Mouse (Mus musculus) adrenal gland, postnatal 4 days (tissue): ENCODE results near the gene Ctsm. TPM values are rescaled to one million over a fixed set of nuclear protein-coding genes. Genes with fewer than 3 reads are reported as not detected.
"Not testable (repeated sequence)": the region's sequence is repeated elsewhere in the genome, so short reads cannot be mapped to it uniquely, and the experiment has no call there.

Source experiments
- DNase-seq, 2 experiments: peaks; one replicate each; pipeline ENCODE4 v3.0.0; 2021 to 2022; ENCODE audit warnings: low spot score in 2 of 2, mixed read lengths in 2 of 2
- long read RNA-seq, 2 experiments: library from polyadenylated mRNA; stranded (forward); transcript quantifications; one replicate each; pipeline ENCODE4 v2.0.0; 2021
- total RNA-seq, 2 experiments: library from RNA; stranded (reverse); gene quantifications; 2 replicates each; pipeline ENCODE4 v1.2.3; 2021

The Ctsm gene
- not detected for total RNA-seq
- long read RNA-seq, experiment 1: 0 reads
- long read RNA-seq, experiment 2: 0 reads

DNA sequence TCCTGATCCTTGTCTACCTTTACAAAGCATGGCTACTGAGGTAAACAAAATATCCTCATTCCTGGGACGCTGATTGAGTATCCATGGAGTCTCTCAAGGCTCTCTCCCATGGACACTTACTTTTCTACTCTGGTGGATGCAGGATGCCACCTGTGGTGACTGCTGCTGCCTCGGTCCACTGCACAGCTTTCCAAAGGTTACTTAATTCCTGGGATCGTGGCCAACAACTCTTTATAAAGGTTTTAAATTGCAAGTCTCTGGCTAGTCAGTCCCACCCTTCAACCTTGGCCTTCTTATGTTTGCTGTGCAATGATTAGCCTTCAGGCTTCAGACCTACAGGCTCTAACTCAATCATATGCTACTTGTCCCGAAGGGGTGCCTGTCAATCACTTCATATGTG is at the start of gene Ctsm:
Gene Ctsm, minus strand, starts transcription at position 209 of the 400 bp plus-strand sequence.
- no peak for DNase-seq

DNA sequence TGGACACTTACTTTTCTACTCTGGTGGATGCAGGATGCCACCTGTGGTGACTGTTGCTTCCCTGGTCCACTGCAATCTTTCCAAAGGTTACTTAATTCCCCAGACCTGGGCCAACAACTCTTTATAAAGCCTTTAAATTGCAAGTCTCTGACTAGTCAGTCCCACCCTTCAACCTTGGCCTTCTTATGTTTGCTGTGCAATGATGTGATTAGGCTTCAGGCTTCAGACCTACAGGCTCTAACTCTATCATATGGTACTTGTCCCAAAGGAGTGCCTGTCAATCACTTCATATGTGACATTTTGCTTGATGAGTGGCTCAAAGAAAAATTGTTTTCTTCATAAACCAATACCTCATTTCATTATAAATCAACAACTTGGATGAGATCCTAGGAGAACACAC is 28.4 kb upstream of the Ctsm start, which contains the start of gene Cts3:
Gene Cts3, minus strand, starts transcription at position 101 of the 400 bp plus-strand sequence.
- no peak for DNase-seq

DNA sequence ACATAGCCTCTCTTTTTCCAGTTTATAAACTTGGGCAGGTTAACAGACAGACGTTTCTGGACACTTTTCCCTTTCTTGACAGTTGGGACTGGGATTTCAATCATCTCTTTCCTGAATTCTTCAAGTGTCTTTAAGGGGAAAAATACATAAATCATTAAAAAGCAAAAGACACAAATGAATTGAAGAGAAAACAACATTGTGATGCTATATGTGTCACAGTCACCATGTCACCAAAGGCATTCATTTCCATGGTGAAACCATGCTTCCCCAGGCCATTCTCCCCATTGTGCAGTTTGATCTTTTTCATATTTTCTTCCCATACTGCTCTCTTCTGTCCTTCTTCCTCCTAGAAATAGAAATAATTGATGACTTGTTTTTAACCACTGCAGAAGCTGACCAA is 26.4 kb upstream of the Ctsm start, which contains the start of gene Gm49352:
Gene Gm49352, minus strand, starts transcription at position 101 of the 400 bp plus-strand sequence.
- DNase-seq: not testable (repeated sequence)

Other genes with a start within 250 kb of the Ctsm start
- not detected for gene Cts7, start 183.6 kb downstream of the Ctsm start, total RNA-seq
- not detected for gene Gm49352, start 26.3 kb upstream of the Ctsm start, total RNA-seq
- not detected for gene Cts3, start 28.3 kb upstream of the Ctsm start, total RNA-seq